Mouse (Mus musculus) testis, adult 2 months (tissue): ENCODE results near the gene Cdk9.

Source experiments
- CTCF ChIP-seq: fragments of 200-500 bp; IDR thresholded peaks from 2 replicates; pipeline ENCODE4 v1.5.1; 2012; ENCODE audit warnings: low read depth, mild to moderate bottlenecking, inconsistent platforms, low read length, moderate library complexity; ENCODE audit not compliant: control insufficient read depth, insufficient read depth, insufficient replicate concordance
- POLR2A ChIP-seq: fragments of 200-500 bp; IDR thresholded peaks from 2 replicates; pipeline ENCODE4 v1.6.1; 2012; ENCODE audit warnings: low read depth, mild to moderate bottlenecking, inconsistent platforms, low read length, moderate library complexity; ENCODE audit not compliant: control insufficient read depth

DNA sequence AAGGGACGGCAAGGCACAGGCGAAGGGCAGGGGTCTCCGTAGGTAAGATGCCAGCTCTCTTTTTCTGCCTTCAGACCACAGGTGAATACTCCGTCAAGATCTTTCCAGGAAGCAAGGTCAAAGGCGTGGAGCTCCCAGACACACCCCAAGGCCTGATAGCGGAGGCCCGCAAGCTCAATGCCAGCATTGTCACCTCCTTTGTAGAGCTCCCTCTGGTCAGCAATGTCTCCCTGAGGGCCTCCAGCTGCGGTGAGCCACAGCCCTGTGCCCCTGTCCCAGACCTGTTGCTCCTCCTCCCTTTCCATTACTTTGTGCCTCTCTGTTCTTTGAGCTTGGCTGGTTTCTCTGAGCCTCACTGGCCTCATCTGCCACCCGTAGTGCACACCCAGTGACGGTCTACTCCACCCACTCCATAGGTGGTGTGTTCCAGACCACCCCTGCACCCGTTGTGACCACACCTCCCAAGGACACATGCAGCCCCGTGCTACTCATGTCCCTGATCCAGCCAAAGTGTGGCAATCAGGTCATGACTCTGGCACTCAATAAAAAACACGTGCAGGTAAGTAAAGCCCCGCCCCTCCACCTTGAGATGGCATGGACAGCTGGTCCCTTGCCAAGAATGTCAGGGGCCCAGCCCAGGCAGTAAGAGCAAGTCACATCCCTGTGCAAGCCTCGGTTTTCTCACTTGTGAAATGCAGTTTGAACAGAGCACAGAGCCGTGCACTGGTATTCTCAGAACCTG lies 39.5 kb downstream of the Cdk9 start:
- TF ChIP-seq CTCF (no peak), POLR2A (no peak)
